Mouse (Mus musculus) heart, adult 2 months (tissue): ENCODE measurements around the gene Lcor. TPM values are rescaled to one million over a fixed set of nuclear protein-coding genes. Genes with fewer than 3 reads are reported as not detected.

ENCODE experiments used
- DNase-seq, 2 experiments: peaks; one replicate each; pipeline ENCODE4 v3.0.0; 2021
- H3K27ac ChIP-seq: fragments of 200-600 bp; 2 replicates; pipeline ENCODE4 v1.8.1; 2022
- H3K27me3 ChIP-seq: fragments of 200-500 bp; 2 replicates; pipeline ENCODE4 v1.6.1; 2012; ENCODE audit warnings: mild to moderate bottlenecking, low read length, inconsistent platforms, mixed read lengths; ENCODE audit not compliant: control insufficient read depth, insufficient read depth
- H3K36me3 ChIP-seq: fragments of 200-500 bp; 2 replicates; pipeline ENCODE4 v1.6.1; 2012; ENCODE audit warnings: low read length, inconsistent platforms; ENCODE audit not compliant: control insufficient read depth, insufficient read depth
- H3K4me1 ChIP-seq: fragments of 200-500 bp; 2 replicates; pipeline ENCODE4 v1.6.1; 2011; ENCODE audit warnings: low read length; ENCODE audit not compliant: control insufficient read depth, insufficient read depth
- H3K4me3 ChIP-seq: fragments of 200-600 bp; 2 replicates; pipeline ENCODE4 v1.8.1; 2022
- H3K79me2 ChIP-seq: fragments of 200-500 bp; replicated peaks from 2 replicates; pipeline ENCODE4 v1.6.1; 2012; ENCODE audit warnings: mild to moderate bottlenecking, inconsistent platforms, low read length, moderate library complexity, mixed read lengths; ENCODE audit not compliant: control insufficient read depth, insufficient read depth
- H3K9ac ChIP-seq: fragments of 200-500 bp; 2 replicates; pipeline ENCODE4 v1.6.1; 2012; ENCODE audit warnings: low read depth, mild to moderate bottlenecking, control low read depth, inconsistent platforms, low read length, mixed read lengths
- CTCF ChIP-seq: fragments of 200-600 bp; IDR thresholded peaks from 2 replicates; pipeline ENCODE4 v1.8.1; 2022; ENCODE audit warnings: antibody characterized with exemption, mild to moderate bottlenecking, moderate library complexity
- EP300 ChIP-seq: fragments of 200-500 bp; IDR thresholded peaks from 2 replicates; pipeline ENCODE4 v1.6.1; 2011; ENCODE audit warnings: low read depth, low read length, control low read depth; ENCODE audit not compliant: insufficient read depth
- POLR2A ChIP-seq: fragments of 200-500 bp; IDR thresholded peaks from 2 replicates; pipeline ENCODE4 v1.6.1; 2011; ENCODE audit warnings: mild to moderate bottlenecking, low read depth, low read length, control low read depth; ENCODE audit not compliant: insufficient read depth
- WGBS: fragments of 180-500 bp; shearing (Covaris S2); methylation state at CpG from one replicate; pipeline ENCODE4 v1.1.7; 2018; 5-methylcytosine and 5-hydroxymethylcytosine counted together
- intact Hi-C: fragments of 180-260 bp; cut with DNase I; formaldehyde crosslinking; loops from one replicate; pipeline ENCODE4 v1.15.1; 2025
- polyA plus RNA-seq: library from polyadenylated mRNA; depleted of rRNA; stranded (reverse); fragments of >200 nt; gene quantifications from 2 replicates; pipeline ENCODE4 v1.2.3, GENCODE M21; 2012
- total RNA-seq, 2 experiments: library from RNA; stranded (reverse); gene quantifications; 2 replicates each; pipeline ENCODE4 v1.2.3; 2021

Gene Lcor
- total and polyA plus RNA-seq, 3 experiments = 1.7 to 12.8 (median 12.2) TPM

DNA sequence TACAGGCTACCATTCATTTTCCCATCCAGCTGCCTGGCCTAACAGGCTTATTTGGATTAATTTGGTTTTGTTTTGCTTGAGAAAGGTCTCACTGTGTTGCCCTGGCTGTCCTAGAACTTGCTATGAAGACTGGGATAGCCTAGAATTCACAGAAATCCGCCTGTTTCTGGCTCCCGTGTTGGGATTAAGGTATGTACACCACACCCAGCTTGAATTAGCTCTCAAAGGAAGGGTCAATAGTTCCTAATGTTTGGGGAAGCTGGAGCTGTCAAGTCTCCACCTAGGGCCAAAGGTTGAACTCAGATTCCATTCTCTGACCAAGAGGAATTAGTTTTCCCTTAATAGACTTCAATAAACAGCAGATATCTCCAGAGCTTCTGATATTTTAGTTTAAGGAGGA is 34.7 kb upstream of the Lcor start:
- Histone ChIP-seq H3K79me2 (no peaks in the 10 kb centered on the region), H3K9ac (no peak overlapping the region), H3K27ac (no peak overlapping the region), H3K27me3 (no peaks in the 10 kb centered on the region), H3K4me1 (no peaks in the 10 kb centered on the region), H3K4me3 (no peak overlapping the region), H3K36me3 (no peaks in the 10 kb centered on the region)
- DNase-seq = no peak
- TF ChIP-seq EP300 (no peak), POLR2A (no peak), CTCF (no peak)
- WGBS = 73% methylated on average over 2 of the region's 2 CpGs
- intact Hi-C loops = no loop called here

DNA sequence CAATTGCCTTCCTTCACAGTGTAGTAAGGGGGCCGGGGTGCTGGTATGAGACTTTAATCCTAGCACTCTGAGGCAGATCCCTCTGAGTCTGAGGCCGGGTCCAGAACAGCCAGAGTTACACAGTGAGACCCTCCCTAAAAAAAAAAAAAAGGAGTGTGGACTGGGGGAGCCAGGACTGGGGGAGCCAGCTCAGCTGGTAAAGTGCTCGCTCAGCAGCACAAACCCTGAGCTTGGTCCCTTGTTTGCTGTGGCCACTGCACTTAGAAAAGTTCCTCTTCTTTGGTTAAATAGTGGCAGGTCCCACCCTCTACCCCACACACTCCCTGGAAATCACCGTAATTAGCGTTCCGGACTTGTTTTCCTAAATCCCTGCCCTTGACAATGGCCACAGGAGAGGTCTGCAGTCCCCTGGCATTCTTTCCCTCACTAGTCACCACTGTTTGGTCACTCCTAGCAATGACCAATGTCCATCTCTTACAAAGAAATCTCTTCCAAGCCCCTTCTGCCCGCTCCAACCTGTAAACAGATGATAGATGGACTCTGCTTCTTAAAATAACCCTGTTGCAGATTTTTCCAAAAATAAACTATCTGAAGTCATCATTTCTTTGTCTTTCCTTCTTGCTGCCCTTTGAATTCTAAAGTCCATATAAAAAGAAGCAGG is 32.9 kb upstream of the Lcor start:
- Histone ChIP-seq H3K27me3 (no peaks in the 10 kb centered on the region), H3K27ac (no peak overlapping the region), H3K4me1 (no peaks in the 10 kb centered on the region), H3K36me3 (no peaks in the 10 kb centered on the region), H3K4me3 (no peak overlapping the region), H3K9ac (no peak overlapping the region), H3K79me2 (no peaks in the 10 kb centered on the region)
- DNase-seq = no peak
- TF ChIP-seq CTCF (no peak), EP300 (no peak), POLR2A (no peak)
- intact Hi-C loops = no loop called here
- WGBS = 52% methylated on average over 7 of the region's 7 CpGs

DNA sequence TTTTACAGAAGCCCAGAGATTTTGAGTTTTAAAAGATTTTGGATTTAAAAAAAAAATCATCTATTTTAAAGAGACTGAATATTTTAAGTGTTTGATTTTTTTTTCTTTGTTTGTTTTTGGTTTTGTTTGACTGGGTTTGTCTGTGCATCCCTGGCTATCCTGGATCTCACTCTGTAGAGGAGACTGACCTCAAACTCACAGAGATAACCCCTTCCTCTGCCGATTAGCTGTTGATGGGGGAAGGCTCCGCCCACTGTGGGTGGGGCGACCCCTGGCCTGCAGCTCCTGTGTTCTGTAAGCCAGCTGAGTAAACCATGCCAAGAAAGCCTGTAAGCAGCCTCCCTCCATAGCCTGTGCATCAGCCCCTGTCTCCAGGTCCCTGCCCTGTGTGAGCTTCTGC is 30.3 kb upstream of the Lcor start:
- 18% methylated on average over 3 of the region's 3 CpGs for whole genome bisulfite sequencing
- TF ChIP-seq EP300 = no peak
- TF ChIP-seq CTCF = no peak
- no peak for TF ChIP-seq POLR2A
- no peak for DNase-seq
- H3K36me3 ChIP-seq = no peaks in the 10 kb centered on the region
- no peaks in the 10 kb centered on the region for H3K79me2 ChIP-seq
- H3K9ac ChIP-seq = no peak overlapping the region
- no peaks in the 10 kb centered on the region for H3K27me3 ChIP-seq
- H3K4me3 ChIP-seq = no peak overlapping the region
- intact Hi-C loops = no loop called here
- H3K27ac ChIP-seq = no peak overlapping the region
- H3K4me1 ChIP-seq = no peaks in the 10 kb centered on the region

DNA sequence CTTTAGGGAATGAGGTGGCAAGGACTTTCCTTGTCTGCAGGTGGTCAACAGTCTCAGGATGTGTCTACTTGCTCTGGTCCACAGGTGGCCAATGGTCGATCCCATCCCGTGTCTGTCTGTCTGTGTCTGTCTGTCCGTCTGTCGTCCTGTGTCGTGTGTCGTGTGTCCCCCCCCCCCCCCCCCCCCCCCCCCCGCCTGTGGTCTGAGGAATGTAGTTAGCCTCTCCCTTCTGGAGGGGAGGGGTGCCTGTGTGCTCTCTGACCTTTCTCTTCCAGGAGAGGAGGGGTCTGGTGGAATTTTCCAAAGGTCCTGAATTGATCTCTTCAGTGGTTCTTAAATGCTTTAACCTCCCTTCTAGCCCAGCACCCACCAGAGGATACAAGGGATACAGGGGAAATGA is 27.8 kb upstream of the Lcor start:
- intact Hi-C loops = no loop called here
- Histone ChIP-seq H3K36me3 (no peaks in the 10 kb centered on the region), H3K27ac (no peak overlapping the region), H3K9ac (no peak overlapping the region), H3K4me1 (no peaks in the 10 kb centered on the region), H3K27me3 (no peaks in the 10 kb centered on the region), H3K4me3 (no peak overlapping the region), H3K79me2 (no peaks in the 10 kb centered on the region)
- DNase-seq = no peak
- 65% methylated on average over 5 of the region's 7 CpGs for WGBS
- TF ChIP-seq EP300 = no peak
- TF ChIP-seq POLR2A = no peak
- no peak for TF ChIP-seq CTCF

DNA sequence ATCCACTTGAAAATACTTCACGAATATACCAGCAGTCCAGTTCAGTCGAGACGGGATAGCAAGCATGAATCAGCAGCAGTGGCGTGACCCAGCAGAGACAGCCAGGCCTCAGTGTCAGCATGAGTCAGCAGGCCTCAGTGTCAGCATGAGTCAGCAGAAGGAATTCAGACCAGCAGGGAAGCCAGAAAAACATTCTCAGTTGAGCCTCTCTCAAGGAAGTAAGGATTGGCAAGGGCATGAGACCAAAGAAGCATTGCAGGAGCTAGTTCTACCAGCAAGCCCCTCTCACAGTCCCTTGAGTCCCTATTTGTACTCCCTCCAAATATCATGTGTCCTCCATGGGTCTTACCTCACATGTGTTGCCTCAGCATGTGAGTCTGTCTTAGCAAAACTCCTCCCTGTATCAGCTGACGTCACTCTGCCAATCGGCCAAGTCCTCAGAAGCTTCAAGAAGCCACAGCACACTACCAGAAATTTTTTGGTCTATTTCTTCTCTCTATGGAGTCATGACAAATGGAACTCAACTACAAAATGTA is 27.3 kb upstream of the Lcor start:
- Histone ChIP-seq H3K27me3 (no peaks in the 10 kb centered on the region), H3K4me3 (no peak overlapping the region), H3K4me1 (no peaks in the 10 kb centered on the region), H3K36me3 (no peaks in the 10 kb centered on the region), H3K27ac (no peak overlapping the region), H3K79me2 (no peaks in the 10 kb centered on the region), H3K9ac (no peak overlapping the region)
- intact Hi-C loops = no loop called here
- WGBS = 50% methylated on average over 6 of the region's 6 CpGs
- no peak for DNase-seq
- no peak for TF ChIP-seq CTCF
- TF ChIP-seq POLR2A = no peak
- TF ChIP-seq EP300 = no peak

DNA sequence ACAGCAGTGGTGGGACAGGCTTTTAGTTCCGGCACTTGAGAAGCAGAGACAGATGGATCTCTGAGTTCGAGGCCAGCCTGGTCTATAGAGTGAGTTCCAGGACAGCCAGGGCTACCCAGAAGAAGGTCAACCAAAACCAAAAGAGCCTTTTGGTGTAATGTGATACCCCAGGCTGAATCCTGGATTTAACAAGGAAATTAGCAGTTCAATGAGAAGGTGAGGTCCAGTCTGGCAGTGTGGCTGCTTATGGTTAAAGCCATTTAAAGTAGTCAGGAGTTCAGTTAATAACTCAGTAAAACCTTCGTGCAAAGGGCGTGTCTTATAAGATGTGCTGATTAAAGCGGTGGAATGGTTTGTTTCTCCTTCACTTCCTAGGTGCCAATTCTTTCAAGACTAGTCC is 25.3 kb upstream of the Lcor start:
- no peak overlapping the region for H3K9ac ChIP-seq
- no peak overlapping the region for H3K4me3 ChIP-seq
- H3K4me1 ChIP-seq = no peaks in the 10 kb centered on the region
- no peaks in the 10 kb centered on the region for H3K79me2 ChIP-seq
- intact Hi-C loops = no loop called here
- TF ChIP-seq EP300 (no peak), POLR2A (no peak), CTCF (no peak)
- H3K27ac ChIP-seq = no peak overlapping the region
- H3K36me3 ChIP-seq = no peaks in the 10 kb centered on the region
- no peak for DNase-seq
- 84% methylated on average over 5 of the region's 5 CpGs for WGBS
- no peaks in the 10 kb centered on the region for H3K27me3 ChIP-seq
